Mouse (Mus musculus): ENCODE data around the gene Zfp330. TPM values are rescaled to one million over a fixed set of nuclear protein-coding genes. Genes with fewer than 3 reads are reported as not detected.
A peak's percentile ranks its signal among the peaks of the same experiment; 100 is the strongest.

Zfp330 gene
- total RNA-seq (2021) = 10 to 100 TPM; 18.8 to 21.0 TPM
- long read RNA-seq, experiment 1, transcript Zfp330-201 (10 exons, 1,675 nt) = major isoform, 26 of 32 reads
- long read RNA-seq, experiment 1, partial matches to known transcripts = 2 of 32 reads
- long read RNA-seq, experiment 1, other reads (novel, unspliced or antisense) = 4 of 32 reads
- long read RNA-seq, experiment 2, transcript Zfp330-201 (10 exons, 1,675 nt) = major isoform, 26 of 27 reads
- long read RNA-seq, experiment 2, partial matches to known transcripts = 0 of 27 reads
- long read RNA-seq, experiment 2, other reads (novel, unspliced or antisense) = 1 of 27 reads

GRCm38 (mm10) chr8:82774093-82774422 is at the start of gene Zfp330:
TSS of gene Zfp330 (minus strand) at chr8:82774160.
- DNase-seq = peak; percentile 85

GRCm38 (mm10) chr8:82777945-82778344 is 4.0 kb upstream of the Zfp330 start:
- DNase-seq = no peak

- no peak for DNase-seq
Observed at GRCm38 (mm10) chr8:82777406-82777805, 3.4 kb upstream of the Zfp330 start.

GRCm38 (mm10) chr8:82774482-82774881 is 522 bp upstream of the Zfp330 start:
- DNase-seq = no peak

- no peak for DNase-seq
Observed at GRCm38 (mm10) chr8:82773332-82774092, 448 bp downstream of the Zfp330 start.

GRCm38 (mm10) chr8:82770886-82771285 is 3.1 kb downstream of the Zfp330 start:
- no peak for DNase-seq

- DNase-seq = no peak
Observed at GRCm38 (mm10) chr8:82759071-82759470, 14.9 kb downstream of the Zfp330 start.

GRCm38 (mm10) chr8:82754946-82755345 is 19.0 kb downstream of the Zfp330 start:
- DNase-seq = no peak

GRCm38 (mm10) chr8:82746617-82747016 is 27.3 kb downstream of the Zfp330 start:
- DNase-seq = no peak

GRCm38 (mm10) chr8:82743905-82744904 is 29.8 kb downstream of the Zfp330 start:
- peak; percentile 17 for DNase-seq

Other genes starting within 250 kb of the Zfp330 start
- gene Rnf150, start 89.2 kb upstream of the Zfp330 start, total RNA-seq (2021) = 10 to 100 TPM; 17.1 to 19.5 TPM